Mouse (Mus musculus) naive thymus-derived CD4-positive, alpha-beta T cell, adult 2 months (primary cell): ENCODE data around the gene Igfbp2.

Experiments
- DNase-seq: peaks from one replicate; pipeline ENCODE4 v3.0.0-alpha.2; 2011; ENCODE audit warnings: low read depth

The Igfbp2 gene

DNA sequence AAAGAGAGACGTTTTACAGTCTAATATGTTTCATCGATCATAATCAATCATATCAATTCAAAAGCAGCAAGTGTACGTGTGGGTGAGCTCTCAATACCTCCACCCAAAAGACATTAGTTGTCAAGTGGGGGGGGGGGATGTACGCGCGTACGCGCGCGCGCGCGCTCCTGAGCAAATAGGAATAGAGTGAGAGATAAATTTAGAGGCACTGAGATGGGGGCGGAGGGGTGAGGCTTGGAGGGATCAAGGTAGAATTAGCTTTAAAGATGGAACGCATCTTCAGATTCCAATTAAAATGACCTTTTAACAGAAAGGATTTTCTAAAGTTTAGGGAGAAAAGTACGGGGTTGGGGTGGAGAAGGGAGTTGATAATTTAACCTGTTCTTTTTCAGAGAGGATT, 48.8 kb downstream of the Igfbp2 start:
- DNase-seq, result no peak

DNA sequence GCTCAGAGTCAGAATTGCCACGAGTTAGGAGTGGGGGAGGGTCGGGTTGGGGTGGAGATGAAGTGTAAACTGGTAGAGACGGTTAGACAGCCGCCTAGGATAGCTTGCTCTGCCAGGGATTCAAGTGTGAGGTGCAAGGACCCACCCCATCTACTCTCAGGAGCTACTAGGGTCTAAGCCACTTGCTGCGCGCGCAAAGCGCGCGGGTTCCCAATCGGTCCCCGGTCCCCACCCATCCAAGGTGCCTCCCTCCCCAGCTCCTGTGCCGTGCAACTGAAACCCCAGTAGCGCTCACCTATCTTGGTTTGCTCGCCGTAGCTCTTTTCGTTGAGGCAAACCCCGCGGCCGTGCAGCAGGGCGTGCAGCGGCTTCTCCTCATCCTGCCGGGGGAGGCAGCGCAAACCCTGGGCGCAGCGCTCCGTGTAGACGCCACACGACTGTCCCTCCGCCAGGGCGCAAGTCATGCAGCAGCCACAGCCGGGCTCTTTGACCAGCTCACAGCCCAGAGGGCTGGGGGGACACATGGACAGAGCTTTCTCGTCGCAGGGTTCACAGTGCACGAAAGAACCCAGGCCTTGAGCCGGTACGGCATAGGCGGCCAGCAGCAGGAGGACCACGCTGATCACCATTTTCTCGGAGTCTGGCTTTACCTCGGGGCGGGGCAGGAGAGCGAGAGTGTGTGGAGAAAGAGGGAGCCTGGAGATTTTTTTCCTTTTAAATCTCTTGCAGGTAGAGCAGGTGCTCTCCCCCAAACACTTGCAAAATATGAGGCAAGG, 49.4 kb downstream of the Igfbp2 start:
- no peak for DNase-seq

DNA sequence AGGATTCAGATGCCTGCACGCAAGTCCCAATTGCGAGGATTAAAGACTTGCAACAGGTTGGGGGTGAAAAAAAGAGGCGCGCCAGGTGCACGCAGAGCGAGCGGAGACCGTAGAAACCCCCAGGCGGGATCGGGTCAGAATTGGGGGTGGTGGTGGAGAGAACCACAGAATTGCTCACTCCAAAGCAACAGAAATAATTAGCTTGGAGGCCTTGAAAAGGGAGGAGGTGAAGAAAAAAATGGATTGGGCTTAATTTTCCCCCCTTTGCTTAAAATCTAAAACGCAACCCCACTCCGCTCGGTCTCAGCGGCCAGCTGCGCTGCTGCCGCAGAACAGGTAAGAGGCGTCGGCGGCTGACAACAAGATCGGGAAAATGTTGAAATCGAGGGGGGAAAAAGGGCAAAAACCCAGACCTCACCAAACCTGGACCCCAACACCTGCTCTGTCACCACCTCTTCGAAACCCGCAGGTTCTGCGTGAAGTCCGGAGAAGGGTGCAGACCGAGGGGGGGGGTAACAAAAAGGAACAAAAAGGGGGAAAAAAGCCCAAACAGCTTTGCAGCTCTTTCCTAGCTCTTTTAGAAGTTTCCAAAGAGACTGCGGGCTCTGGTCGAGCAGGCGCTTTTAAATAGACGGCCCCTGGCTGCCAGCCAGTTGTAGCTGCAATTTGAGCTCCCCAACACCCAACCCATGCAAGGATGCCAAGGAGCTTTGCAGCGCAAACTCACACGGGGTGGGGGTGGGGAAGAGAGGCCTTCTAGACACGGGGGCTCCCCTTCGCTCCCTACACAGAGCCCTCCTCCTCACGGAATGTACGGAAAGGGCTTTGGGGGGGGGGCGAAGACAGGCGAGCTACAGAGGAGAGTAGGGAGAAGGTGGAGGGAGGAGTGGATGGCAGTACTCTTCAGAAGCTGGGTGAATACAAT, 50.2 kb downstream of the Igfbp2 start, which contains the start of gene Igfbp5:
Gene Igfbp5, minus strand, starts transcription at position 598 of the 925 bp plus-strand sequence.
- no peak for DNase-seq

DNA sequence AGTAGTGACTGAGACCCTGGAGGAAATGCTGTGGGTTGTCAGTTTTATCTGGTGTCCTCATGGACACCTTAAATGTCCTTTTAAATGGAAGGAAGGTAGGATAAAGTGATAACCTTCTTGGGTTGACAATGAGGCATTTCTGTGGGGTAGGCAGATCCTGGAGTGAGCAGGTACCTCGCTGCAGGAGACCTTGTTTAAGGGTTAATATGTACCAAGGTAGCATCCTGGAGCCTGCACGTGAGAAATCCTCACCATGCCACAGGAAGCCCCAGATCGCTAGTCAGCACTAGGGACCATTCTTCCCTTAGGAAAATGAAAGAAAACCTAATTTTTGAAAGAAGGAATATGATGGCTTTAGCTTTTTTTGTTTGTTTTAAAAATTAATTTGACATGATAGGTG, 51.4 kb downstream of the Igfbp2 start:
- no peak for DNase-seq

DNA sequence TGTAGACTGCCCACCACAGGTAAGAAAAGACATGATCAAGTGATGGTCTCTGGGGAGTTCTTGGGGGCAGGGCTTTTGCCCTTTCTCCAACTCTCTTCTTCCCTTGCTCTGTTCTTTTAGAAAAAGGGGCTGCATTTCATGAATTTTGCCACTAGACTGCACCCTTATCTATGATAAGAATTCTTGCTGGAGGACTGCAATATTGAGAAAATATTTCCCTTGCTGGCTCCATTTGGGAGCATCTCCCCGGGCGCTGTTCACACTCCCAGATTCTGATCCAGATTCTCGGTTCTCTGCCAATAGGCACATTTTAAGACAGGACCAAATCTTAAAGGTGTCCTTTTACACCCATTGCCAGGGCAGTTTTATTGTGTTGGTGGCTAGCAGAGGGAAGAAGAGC, 51.8 kb downstream of the Igfbp2 start:
- DNase-seq, result no peak

DNA sequence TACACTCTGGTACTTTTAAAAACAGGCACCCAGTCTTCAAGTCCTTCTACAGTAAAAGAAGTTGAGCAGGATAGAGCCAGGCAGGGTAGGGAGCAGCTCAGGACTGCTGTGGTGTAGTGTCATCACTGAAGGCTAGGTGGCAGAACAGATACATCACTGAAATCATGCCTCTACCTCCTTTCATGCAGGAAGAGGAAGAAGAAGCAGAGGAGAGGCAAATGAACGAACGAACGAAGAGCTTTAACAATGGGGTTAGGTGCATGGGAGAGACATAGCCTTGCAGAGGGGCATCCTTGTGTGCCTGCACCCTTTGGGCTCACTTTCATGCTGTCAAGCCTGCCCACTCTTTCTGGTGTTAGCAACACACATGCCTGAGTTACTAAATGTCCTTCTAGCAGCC, 53.6 kb downstream of the Igfbp2 start:
- DNase-seq, result no peak

DNA sequence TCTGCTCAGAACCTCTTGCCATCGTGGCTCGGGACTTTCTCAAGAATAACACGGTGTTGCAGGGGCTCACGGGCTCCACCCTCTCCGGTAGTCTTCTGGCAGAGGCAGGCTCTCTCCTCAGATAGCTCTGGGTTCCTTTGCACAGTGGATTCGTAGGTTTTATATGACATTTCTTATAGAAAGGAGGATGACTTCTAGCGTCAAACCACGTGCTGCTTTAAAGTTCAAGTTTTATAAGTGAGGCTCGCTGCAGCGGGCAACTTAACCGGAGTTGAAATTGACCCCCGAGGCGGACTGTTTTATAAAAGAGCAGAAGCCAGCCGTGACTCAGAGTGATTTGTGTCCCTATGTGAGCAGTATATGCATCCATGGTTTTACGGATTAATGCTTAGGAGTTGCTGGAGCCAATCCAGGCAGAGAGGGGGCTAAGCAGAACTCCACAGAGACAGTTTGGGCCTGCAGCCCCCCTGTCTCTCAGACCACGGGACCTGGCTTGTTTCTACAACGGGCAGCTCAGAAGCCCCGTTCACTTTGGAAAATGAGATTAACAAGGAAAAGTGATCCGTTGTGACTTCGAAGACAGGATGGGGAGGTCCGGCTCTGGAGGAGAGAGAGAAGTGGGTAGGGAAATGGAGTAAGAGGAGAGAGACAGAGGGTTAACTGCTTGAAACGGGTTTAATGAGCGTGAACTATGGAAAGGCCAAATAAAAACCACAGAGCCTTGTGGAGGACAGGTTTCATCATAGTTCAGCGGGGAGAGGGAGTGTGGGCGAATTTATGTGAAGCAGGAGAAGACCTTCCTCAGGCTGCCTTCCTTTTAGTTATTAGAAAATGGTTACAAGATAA, 54.4 kb downstream of the Igfbp2 start:
- DNase-seq, result no peak

DNA sequence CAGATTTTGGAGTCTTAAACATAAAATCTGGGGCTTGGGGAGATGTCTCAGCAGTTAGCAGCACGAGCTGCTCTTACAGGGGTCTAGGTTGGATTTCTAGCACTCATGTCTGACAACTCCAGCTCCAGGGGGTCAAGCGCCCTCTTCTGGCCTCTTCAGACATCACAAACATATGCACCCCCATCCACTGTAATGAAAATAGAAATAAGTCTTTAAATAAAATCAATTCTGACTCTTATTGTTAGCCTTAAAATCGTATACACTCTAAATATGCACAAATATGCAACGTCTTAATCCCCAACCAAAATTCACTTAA, 55.0 kb downstream of the Igfbp2 start:
- no peak for DNase-seq

DNA sequence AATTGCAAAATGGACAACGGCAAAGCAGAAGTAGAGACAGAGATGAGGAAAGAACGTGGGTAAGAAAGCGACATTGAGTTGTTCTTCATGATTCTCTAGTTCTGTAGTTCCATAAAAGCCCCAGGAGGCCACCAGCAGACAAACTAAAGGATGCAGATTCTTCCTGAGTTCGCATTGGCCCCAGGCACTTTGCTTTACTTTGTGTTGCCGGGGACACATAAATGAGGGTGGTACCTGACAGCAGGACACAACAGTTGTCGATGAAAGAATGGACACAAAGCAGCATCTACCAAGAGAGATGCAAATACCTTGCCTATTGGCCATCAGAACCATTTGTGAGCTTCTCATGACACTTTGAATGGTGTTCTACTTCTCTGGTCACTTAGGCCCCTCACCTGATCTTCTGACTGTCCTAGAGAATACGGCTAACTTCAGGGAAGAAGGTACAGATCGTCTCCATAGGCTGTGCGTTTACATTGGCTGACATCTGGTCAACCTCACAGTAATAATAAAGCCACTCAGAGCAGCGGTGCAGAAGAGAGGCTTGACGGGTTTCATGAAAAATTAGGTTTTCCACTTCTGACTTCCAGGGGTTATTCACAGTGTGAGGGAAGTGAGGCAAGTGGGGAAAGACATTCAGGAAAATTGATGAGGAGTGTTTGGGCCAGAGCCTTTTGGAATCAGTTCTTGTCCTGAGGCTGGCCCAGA, 61.0 kb downstream of the Igfbp2 start:
- DNase-seq, result no peak

DNA sequence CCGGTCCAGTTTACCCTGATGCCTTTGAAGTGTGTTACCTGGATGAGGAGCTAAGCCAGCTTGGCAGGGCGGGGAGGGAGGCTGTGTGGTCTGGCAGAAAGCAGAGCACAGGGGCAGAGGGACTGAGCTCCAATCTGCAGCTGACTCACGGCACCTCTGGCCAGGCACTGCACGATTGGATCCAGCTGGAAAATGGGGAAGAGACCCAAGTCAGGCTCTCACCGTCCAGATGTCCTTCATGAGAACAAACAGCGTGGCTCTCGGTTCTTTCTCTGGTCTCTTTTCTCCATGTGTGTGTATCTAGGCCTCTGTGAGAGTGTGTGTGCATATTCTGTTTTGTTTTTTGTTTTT, 61.5 kb downstream of the Igfbp2 start:
- DNase-seq, result no peak

DNA sequence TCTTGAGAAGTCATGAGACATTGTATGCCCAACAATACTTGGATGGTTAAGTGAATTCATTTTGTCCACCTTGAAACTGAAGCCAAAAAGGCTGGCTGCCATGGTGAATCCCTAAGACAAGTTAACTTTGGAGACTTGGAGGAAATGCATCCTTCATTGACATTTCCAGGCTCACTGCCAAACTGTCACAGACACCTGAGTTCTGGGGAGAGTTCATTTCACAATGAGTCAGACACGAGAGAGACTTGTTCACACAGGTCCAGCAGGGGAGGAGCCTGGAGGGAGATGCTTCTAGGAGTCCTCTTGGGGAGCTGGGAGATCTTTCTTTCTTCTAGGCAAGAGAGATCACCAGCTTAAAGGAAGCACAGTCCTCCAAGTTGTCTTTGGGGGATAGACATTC, 63.6 kb downstream of the Igfbp2 start:
- no peak for DNase-seq

DNA sequence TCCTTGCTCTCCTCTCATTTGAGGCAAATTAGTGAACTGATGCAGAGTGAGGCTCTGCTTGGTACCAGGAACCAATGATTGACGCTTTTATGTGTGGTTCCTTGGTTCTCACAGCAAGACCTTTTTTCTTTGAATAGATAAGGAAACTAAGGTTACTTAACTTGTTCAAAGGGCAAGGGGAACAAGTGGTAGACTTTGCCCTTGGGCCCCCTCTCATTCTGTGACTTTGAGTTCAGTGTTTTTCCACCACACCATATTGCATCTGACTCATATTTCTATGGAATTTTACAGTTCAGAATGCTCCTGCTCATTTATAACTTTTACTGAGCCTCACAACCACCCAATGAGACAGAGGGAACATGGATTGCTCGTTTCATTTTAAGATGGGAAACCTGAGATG, 71.5 kb downstream of the Igfbp2 start:
- DNase-seq, result no peak
